Mouse (Mus musculus) CH12.LX (cell line): ENCODE measurements around the gene Sgcg. TPM values are rescaled to one million over a fixed set of nuclear protein-coding genes. Genes with fewer than 3 reads are reported as not detected.

ENCODE experiments used
- DNase-seq: peaks from one replicate; pipeline ENCODE4 v3.0.0-alpha.2; 2013; ENCODE audit errors: extremely low read depth
- H3K27ac ChIP-seq: 2 replicates; pipeline ENCODE4 v1.5.1; 2012; ENCODE audit warnings: low read depth, mild to moderate bottlenecking, control low read depth, moderate library complexity; ENCODE audit not compliant: insufficient read depth
- H3K27me3 ChIP-seq: replicated peaks from 2 replicates; pipeline ENCODE3; 2012; ENCODE audit warnings: inconsistent platforms
- H3K36me3 ChIP-seq, 2 experiments: replicated peaks in 1 of 2; 2 replicates each; pipeline versions ENCODE3 to v1.6.1; 2012; ENCODE audit warnings: inconsistent platforms in 1 of 2, low read length in 1 of 2, mild to moderate bottlenecking in 1 of 2, mixed read lengths in 1 of 2, moderate library complexity in 1 of 2; ENCODE audit not compliant: control insufficient read depth in 1 of 2, insufficient read depth in 1 of 2
- H3K4me1 ChIP-seq, 2 experiments: 2 replicates each; pipeline ENCODE4 v1.6.1; 2012; ENCODE audit warnings: inconsistent platforms in 1 of 2, moderate library complexity in 1 of 2; ENCODE audit not compliant: insufficient read depth in 2 of 2, control insufficient read depth in 1 of 2
- H3K4me2 ChIP-seq: 2 replicates; pipeline ENCODE4 v1.6.1; 2012; ENCODE audit warnings: low read depth, mild to moderate bottlenecking, control low read depth; ENCODE audit not compliant: poor library complexity, insufficient read depth, severe bottlenecking
- H3K4me3 ChIP-seq, 3 experiments: fragments of 150-350 bp in 1 of 3; sonication (generic) in 1 of 3; replicated peaks in 1 of 3; 2 replicates each; pipeline versions ENCODE3 to v1.5.1; 2011 to 2012; ENCODE audit warnings: low read depth in 2 of 3, low read length in 2 of 3, mild to moderate bottlenecking in 2 of 3, moderate library complexity in 2 of 3, control low read depth in 1 of 3, improper control_type of control experiment in 1 of 3, inconsistent platforms in 1 of 3, mixed read lengths in 1 of 3; ENCODE audit not compliant: poor library complexity in 1 of 3
- H3K79me2 ChIP-seq: replicated peaks from 2 replicates; pipeline ENCODE4 v1.6.1; 2012; ENCODE audit warnings: mild to moderate bottlenecking, moderate library complexity; ENCODE audit not compliant: control insufficient read depth, poor library complexity, insufficient read depth, severe bottlenecking; ENCODE audit errors: extremely low read depth
- H3K9ac ChIP-seq: 2 replicates; pipeline ENCODE4 v1.6.1; 2012; ENCODE audit warnings: low read depth, mild to moderate bottlenecking, control low read depth, moderate library complexity; ENCODE audit not compliant: insufficient read depth
- H3K9me3 ChIP-seq: replicated peaks from 2 replicates; pipeline ENCODE3; 2012; ENCODE audit warnings: low read length, inconsistent platforms, mixed read lengths
- CHD1 ChIP-seq: IDR thresholded peaks from 2 replicates; pipeline ENCODE4 v1.6.1; 2012; ENCODE audit warnings: low read depth, low read length, improper control_type of control experiment, inconsistent platforms
- CHD2 ChIP-seq: IDR thresholded peaks from 2 replicates; pipeline ENCODE4 v1.6.1; 2011; ENCODE audit warnings: low read length, improper control_type of control experiment
- CTCF ChIP-seq, 2 experiments: IDR thresholded peaks in 1 of 2; conservative IDR thresholded peaks in 1 of 2; 2 replicates each; pipeline ENCODE4 v1.5.1; 2011 to 2012; ENCODE audit warnings: low read depth in 2 of 2, low read length in 2 of 2, improper control_type of control experiment in 1 of 2, inconsistent platforms in 1 of 2, mild to moderate bottlenecking in 1 of 2, moderate library complexity in 1 of 2
- E2F4 ChIP-seq: IDR thresholded peaks from 2 replicates; pipeline ENCODE4 v1.6.1; 2011; ENCODE audit warnings: low read depth, low read length, improper control_type of control experiment; ENCODE audit not compliant: insufficient replicate concordance
- ELF1 ChIP-seq: IDR thresholded peaks from 2 replicates; pipeline ENCODE4 v1.6.1; 2014; ENCODE audit warnings: low read depth, mild to moderate bottlenecking, inconsistent platforms, low read length, improper control_type of control experiment
- EP300 ChIP-seq: IDR thresholded peaks from 2 replicates; pipeline ENCODE4 v1.6.1; 2011; ENCODE audit warnings: low read length, improper control_type of control experiment
- ETS1 ChIP-seq: conservative IDR thresholded peaks from 2 replicates; pipeline ENCODE4 v1.6.1; 2012; ENCODE audit warnings: low read depth, mild to moderate bottlenecking, inconsistent platforms, low read length, improper control_type of control experiment, moderate library complexity
- GABPA ChIP-seq: IDR thresholded peaks from 2 replicates; pipeline ENCODE4 v1.6.1; 2012; ENCODE audit warnings: low read depth, low read length, improper control_type of control experiment, inconsistent platforms; ENCODE audit not compliant: insufficient replicate concordance
- HCFC1 ChIP-seq: IDR thresholded peaks from 2 replicates; pipeline ENCODE4 v1.6.1; 2012; ENCODE audit warnings: low read depth, mild to moderate bottlenecking, inconsistent platforms, low read length, improper control_type of control experiment
- JUN ChIP-seq: IDR thresholded peaks from 2 replicates; pipeline ENCODE4 v1.6.1; 2011; ENCODE audit warnings: low read depth, mild to moderate bottlenecking, low read length, improper control_type of control experiment, moderate library complexity; ENCODE audit not compliant: insufficient read depth
- KAT2A ChIP-seq: IDR thresholded peaks from 2 replicates; pipeline ENCODE4 v1.6.1; 2012; ENCODE audit warnings: low read length, improper control_type of control experiment, inconsistent platforms; ENCODE audit not compliant: insufficient replicate concordance
- MAFK ChIP-seq: IDR thresholded peaks from 2 replicates; pipeline ENCODE4 v1.6.1; 2011; ENCODE audit warnings: low read length, improper control_type of control experiment; ENCODE audit not compliant: insufficient replicate concordance
- MAX ChIP-seq: IDR thresholded peaks from 2 replicates; pipeline ENCODE4 v1.6.1; 2011; ENCODE audit warnings: low read length, improper control_type of control experiment
- MAZ ChIP-seq: IDR thresholded peaks from 2 replicates; pipeline ENCODE4 v1.6.1; 2012; ENCODE audit warnings: low read depth, mild to moderate bottlenecking, inconsistent platforms, low read length, improper control_type of control experiment, moderate library complexity
- MXI1 ChIP-seq: IDR thresholded peaks from 2 replicates; pipeline ENCODE4 v1.6.1; 2011; ENCODE audit warnings: mild to moderate bottlenecking, low read depth, low read length, improper control_type of control experiment
- MYC ChIP-seq: IDR thresholded peaks from 2 replicates; pipeline ENCODE4 v1.6.1; 2011; ENCODE audit warnings: low read depth, mild to moderate bottlenecking, improper control_type of control experiment, low read length
- NELFE ChIP-seq: IDR thresholded peaks from 2 replicates; pipeline ENCODE4 v1.6.1; 2011; ENCODE audit warnings: low read depth, low read length, improper control_type of control experiment
- NRF1 ChIP-seq: IDR thresholded peaks from 2 replicates; pipeline ENCODE4 v1.6.1; 2014; ENCODE audit warnings: low read depth, mild to moderate bottlenecking, inconsistent platforms, low read length, improper control_type of control experiment, moderate library complexity
- PAX5 ChIP-seq: IDR thresholded peaks from 2 replicates; pipeline ENCODE4 v1.6.1; 2012; ENCODE audit warnings: low read length, inconsistent platforms, mixed read lengths
- POLR2A ChIP-seq: IDR thresholded peaks from 2 replicates; pipeline ENCODE4 v1.6.1; 2011; ENCODE audit warnings: low read depth, mild to moderate bottlenecking, improper control_type of control experiment, low read length
- POLR2AphosphoS2 ChIP-seq: IDR thresholded peaks from 2 replicates; pipeline ENCODE4 v1.6.1; 2011; ENCODE audit warnings: low read depth, low read length, improper control_type of control experiment
- RAD21 ChIP-seq: IDR thresholded peaks from 2 replicates; pipeline ENCODE4 v1.6.1; 2011; ENCODE audit warnings: low read depth, mild to moderate bottlenecking, low read length, improper control_type of control experiment, moderate library complexity
- RCOR1 ChIP-seq: conservative IDR thresholded peaks from 2 replicates; pipeline ENCODE4 v1.6.1; 2012; ENCODE audit warnings: low read depth, mild to moderate bottlenecking, inconsistent platforms, low read length, improper control_type of control experiment
- SIN3A ChIP-seq: IDR thresholded peaks from 2 replicates; pipeline ENCODE4 v1.6.1; 2012; ENCODE audit warnings: low read length, improper control_type of control experiment, inconsistent platforms
- TBP ChIP-seq: conservative IDR thresholded peaks from 2 replicates; pipeline ENCODE4 v1.6.1; 2011; ENCODE audit warnings: low read depth, low read length, improper control_type of control experiment
- UBTF ChIP-seq: IDR thresholded peaks from 2 replicates; pipeline ENCODE4 v1.6.1; 2012; ENCODE audit warnings: low read depth, mild to moderate bottlenecking, inconsistent platforms, low read length, improper control_type of control experiment, moderate library complexity
- USF1 ChIP-seq: IDR thresholded peaks from 2 replicates; pipeline ENCODE4 v1.6.1; 2014; ENCODE audit warnings: low read depth, mild to moderate bottlenecking, inconsistent platforms, low read length, improper control_type of control experiment
- USF2 ChIP-seq: conservative IDR thresholded peaks from 2 replicates; pipeline ENCODE4 v1.6.1; 2011; ENCODE audit warnings: low read depth, low read length, improper control_type of control experiment
- ZC3H11A ChIP-seq: IDR thresholded peaks from 2 replicates; pipeline ENCODE4 v1.6.1; 2012; ENCODE audit warnings: low read depth, mild to moderate bottlenecking, inconsistent platforms, low read length, improper control_type of control experiment
- ZKSCAN1 ChIP-seq: IDR thresholded peaks from 2 replicates; pipeline ENCODE4 v1.6.1; 2012; ENCODE audit warnings: low read depth, inconsistent platforms, low read length, improper control_type of control experiment, borderline replicate concordance
- ZMIZ1 ChIP-seq: IDR thresholded peaks from 2 replicates; pipeline ENCODE4 v1.6.1; 2012; ENCODE audit warnings: low read depth, mild to moderate bottlenecking, inconsistent platforms, low read length, improper control_type of control experiment
- ZNF384 ChIP-seq: IDR thresholded peaks from 2 replicates; pipeline ENCODE4 v1.6.1; 2012; ENCODE audit warnings: low read depth, low read length, improper control_type of control experiment, inconsistent platforms
- dilution Hi-C: fragments of 300-500 bp; cut with MboI; formaldehyde crosslinking; loops from 2 replicates; pipeline ENCODE4 v1.14.3; 2020; ENCODE audit warnings: low sequenced_read_pairs; ENCODE audit not compliant: extremely low pct_unique_long_range_greater_than_20kb, extremely low pct_ligation_motif_present
- in situ Hi-C: fragments of 300-500 bp; cut with MboI; formaldehyde crosslinking; loops from 3 replicates; pipeline ENCODE4 v1.14.3; 2019; ENCODE audit warnings: low sequenced_read_pairs, low pct_ligation_motif_present, low pct_unique_long_range_greater_than_20kb, mixed read lengths
- polyA plus RNA-seq: library from polyadenylated mRNA; unstranded; fragments of >175 nt; gene quantifications from 2 replicates; pipeline ENCODE4 v1.2.1, GENCODE M21; 2012; ENCODE audit warnings: low read depth; ENCODE audit not compliant: insufficient read length
- total RNA-seq, 2 experiments: library from RNA; depleted of rRNA; stranded (reverse); fragments of 300-350 nt in 1 of 2; fragments of >200 nt in 1 of 2; gene quantifications; 2 replicates each; pipeline ENCODE4 v1.2.3; 2012 to 2014

Gene Sgcg
- total and polyA plus RNA-seq, 3 experiments: not detected

DNA sequence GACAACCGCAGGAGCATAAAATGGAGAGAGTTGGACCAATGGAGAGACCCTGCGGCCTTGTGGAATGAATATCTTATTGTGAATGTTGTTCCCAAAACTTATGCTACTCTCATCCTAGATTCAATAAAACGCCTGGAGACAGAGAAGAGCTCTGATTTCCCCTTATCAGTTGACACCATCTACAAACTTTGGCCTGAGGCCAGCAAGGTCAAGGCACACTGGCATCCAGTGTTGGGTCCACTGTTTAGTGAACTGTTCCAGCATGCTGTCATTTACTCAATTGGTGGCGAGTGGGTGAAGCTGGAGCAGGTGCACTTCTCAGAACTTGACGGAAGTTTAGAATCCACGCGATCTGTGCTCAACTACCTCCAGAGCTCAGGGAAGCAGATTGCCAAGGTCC lies 66.4 kb downstream of the Sgcg start:
- Histone ChIP-seq H3K4me3 (no peak overlapping the region), H3K79me2 (no peaks in the 10 kb centered on the region), H3K9me3 (no peaks in the 10 kb centered on the region), H3K27me3 (no peaks in the 10 kb centered on the region), H3K27ac (no peak overlapping the region), H3K4me2 (no peak overlapping the region), H3K9ac (no peak overlapping the region), H3K4me1 (no peaks in the 10 kb centered on the region), H3K36me3 (peaks cover 34 to 70% of the 10 kb centered on the region in 2 experiments)
- dilution Hi-C loops (no loop called here), in situ Hi-C loops (no loop called here)
- DNase-seq: no peak
- TF ChIP-seq SIN3A: no peak
- no peak for TF ChIP-seq NRF1
- TF ChIP-seq KAT2A: no peak
- TF ChIP-seq E2F4: no peak
- no peak for TF ChIP-seq ZC3H11A
- TF ChIP-seq MAZ: no peak
- no peak for TF ChIP-seq MAFK
- TF ChIP-seq TBP: no peak
- TF ChIP-seq ZMIZ1: no peak
- TF ChIP-seq PAX5: no peak
- TF ChIP-seq JUN: no peak
- no peak for TF ChIP-seq MYC
- TF ChIP-seq, all 38 proteins: peak for 0

DNA sequence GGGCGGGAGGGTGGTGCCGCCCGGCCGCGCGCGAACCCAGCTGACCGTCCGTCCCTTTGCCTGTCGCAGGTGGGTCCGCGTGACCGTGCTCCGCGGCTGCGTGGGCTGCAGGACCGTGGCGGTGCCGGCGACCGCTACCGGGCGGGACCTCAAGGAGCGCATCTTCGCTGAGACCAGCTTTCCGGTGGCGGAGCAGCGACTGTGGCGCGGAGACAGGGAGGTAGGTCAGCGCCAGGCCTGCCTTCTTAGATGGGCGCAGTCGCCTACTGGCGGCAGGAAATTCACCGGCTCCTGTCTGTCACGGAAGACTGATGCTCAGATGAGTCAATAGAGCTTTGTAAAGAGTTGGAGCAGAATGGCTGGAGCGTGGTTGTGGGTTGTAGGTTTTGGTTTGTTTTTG lies 85.1 kb downstream of the Sgcg start:
- in situ Hi-C loops: no loop called here
- Histone ChIP-seq H3K27ac (peak overlapping the region; percentile 65), H3K4me1 (peaks cover 11 to 42% of the 10 kb centered on the region in 2 experiments), H3K79me2 (no peaks in the 10 kb centered on the region), H3K9me3 (no peaks in the 10 kb centered on the region), H3K4me2 (peak overlapping the region; percentile 94; the same call in 1 of the 2 replicates), H3K36me3 (peaks cover 9 to 23% of the 10 kb centered on the region in 2 experiments), H3K4me3 (peak overlapping the region; percentile 73 to 87 (median 83)), H3K27me3 (no peaks in the 10 kb centered on the region), H3K9ac (peak overlapping the region; percentile 41)
- DNase-seq: peak; percentile 86
- dilution Hi-C loops: no loop called here
- TF ChIP-seq UBTF (0 out of 2 replicates have a peak, but pooled peaks have one; percentile 66), GABPA (no peak), ZC3H11A (no peak), ZNF384 (no peak; the same call in 1 of the 2 replicates), MAX (0 out of 2 replicates have a peak, but pooled peaks have one; percentile 32), PAX5 (no peak), ZKSCAN1 (no peak), CHD1 (peak; percentile 61; the same call in 1 of the 2 replicates), USF1 (no peak), MXI1 (no peak; the same call in 1 of the 2 replicates), POLR2AphosphoS2 (no peak), CTCF (conservative IDR thresholded peaks at IDR 0.05 in 1 of 2, IDR thresholded peaks at IDR 0.05 in 1 of 2; ENCODE audit: low read depth in 2 of 2, low read length in 2 of 2) (peak in 1 of 2 experiments; percentile 45; a peak in 2 of 4 replicates), SIN3A (peak; percentile 53; the same call in 1 of the 2 replicates), ELF1 (peak; percentile 65; the same call in 1 of the 2 replicates), CHD2 (no peak), TBP (0 out of 2 replicates have a peak, but pooled peaks have one; percentile 52), KAT2A (no peak), NELFE (no peak), RCOR1 (no peak), NRF1 (no peak), MAFK (no peak), RAD21 (no peak; the same call in none of the 2 replicates), ETS1 (no peak), USF2 (no peak), ZMIZ1 (no peak; the same call in 1 of the 2 replicates), HCFC1 (0 out of 2 replicates have a peak, but pooled peaks have one; percentile 10), POLR2A (peak; percentile 31; the same call in 1 of the 2 replicates), EP300 (no peak)
